Mouse (Mus musculus) cerebellum, adult 2 months (tissue): Measurements from ENCODE around the gene Pkd1.

Source experiments
- CTCF ChIP-seq: fragments of 200-500 bp; IDR thresholded peaks from 2 replicates; pipeline ENCODE4 v1.5.1; 2011; ENCODE audit warnings: low read depth, mild to moderate bottlenecking, control low read depth, low read length, moderate library complexity, borderline replicate concordance; ENCODE audit not compliant: insufficient read depth
- POLR2A ChIP-seq: fragments of 200-500 bp; IDR thresholded peaks from 2 replicates; pipeline ENCODE4 v1.6.1; 2011; ENCODE audit warnings: low read length, control low read depth, borderline replicate concordance; ENCODE audit not compliant: insufficient read depth

DNA sequence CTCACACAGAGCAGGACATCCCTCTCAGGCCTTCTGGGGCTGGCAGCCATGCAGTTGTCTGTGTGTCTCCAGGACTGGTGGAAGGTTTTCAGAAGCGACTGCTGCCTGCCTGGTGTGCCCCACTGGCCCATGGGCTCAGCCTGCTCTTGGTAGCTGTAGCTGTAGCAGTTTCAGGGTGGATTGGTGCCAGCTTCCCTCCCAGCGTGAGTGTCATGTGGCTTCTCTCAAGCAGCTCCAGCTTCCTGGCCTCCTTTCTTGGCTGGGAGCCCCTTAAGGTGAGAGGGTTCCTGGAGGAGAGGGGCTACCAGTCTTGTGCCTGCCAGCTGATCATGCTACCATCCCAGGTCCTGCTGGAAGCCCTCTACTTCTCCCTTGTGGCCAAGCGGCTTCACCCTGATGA is 41.3 kb downstream of the Pkd1 start:
- TF ChIP-seq POLR2A (no peak), CTCF (no peak)
